Mouse (Mus musculus): ENCODE measurements at regions not wholly inside any gene's neighbourhood (a gene's known extent, or its start where the extent isn't known, plus 50 kb on each side); places are given as distances from the start of the nearest gene placed in this dataset.

DNA sequence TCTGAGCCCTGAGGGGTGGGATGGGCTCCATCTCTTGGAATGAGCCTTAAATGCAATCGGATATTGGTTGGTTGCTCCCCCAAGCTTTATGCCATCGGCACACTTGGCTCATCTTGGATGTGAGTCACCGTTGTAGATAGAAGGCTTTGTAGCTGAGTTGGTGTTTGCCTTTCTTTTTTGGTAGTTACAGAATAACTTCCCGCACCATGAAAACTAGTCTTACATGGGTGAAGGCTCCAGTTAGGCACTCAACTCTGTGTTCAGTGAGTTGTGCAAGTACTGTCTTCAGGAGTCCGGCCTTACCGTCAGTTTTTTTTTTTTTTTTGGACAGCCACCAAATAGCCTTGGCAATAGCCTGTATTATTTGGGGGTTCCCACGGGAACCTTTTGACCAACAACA, 170.3 kb downstream of the Snx10 start:
- no peak for TF ChIP-seq POLR2A (IDR thresholded peaks at IDR 0.05; ENCODE audit: insufficient read length, low read depth)
- TF ChIP-seq MYOG (IDR thresholded peaks at IDR 0.05; ENCODE audit: control insufficient read depth in 1 of 3, insufficient read depth in 1 of 3, insufficient read length in 2 of 3, low read depth in 2 of 3), result no peak
- no peak for TF ChIP-seq CEBPB (IDR thresholded peaks at IDR 0.05; ENCODE audit: insufficient read depth, poor library complexity, severe bottlenecking)
- TF ChIP-seq TCF12 (IDR thresholded peaks at IDR 0.05; ENCODE audit: insufficient read depth, poor library complexity, severe bottlenecking), result no peak
- TF ChIP-seq USF1 (IDR thresholded peaks at IDR 0.05; ENCODE audit: low read depth), result no peak
- no peak for TF ChIP-seq MAX (IDR thresholded peaks at IDR 0.05; ENCODE audit: low read depth)

Measured in myocyte (in vitro differentiated cells).